Mouse (Mus musculus) myocyte (in vitro differentiated cells): ENCODE data around the gene Olfr556. TPM values are rescaled to one million over a fixed set of nuclear protein-coding genes. Genes with fewer than 3 reads are reported as not detected.

ENCODE experiments used
- H3K27me3 ChIP-seq: one replicate; pipeline ENCODE4 v1.6.1; 2011; ENCODE audit not compliant: control insufficient read depth, insufficient read depth, insufficient read length
- H3K36me3 ChIP-seq: one replicate; pipeline ENCODE4 v1.6.1; 2011; ENCODE audit not compliant: control insufficient read depth, insufficient read depth
- H3K4me2 ChIP-seq: one replicate; pipeline ENCODE4 v1.6.1; 2011; ENCODE audit warnings: low read depth, control low read depth
- H3K4me3 ChIP-seq: one replicate; pipeline ENCODE4 v1.5.1; 2011; ENCODE audit warnings: mild to moderate bottlenecking, control low read depth, moderate library complexity
- H3K79me2 ChIP-seq: one replicate; pipeline ENCODE4 v1.6.1; 2011; ENCODE audit not compliant: control insufficient read depth, insufficient read depth
- H3ac ChIP-seq: one replicate; pipeline ENCODE4 v1.6.1; 2011; ENCODE audit not compliant: control insufficient read depth, insufficient read length
- CEBPB ChIP-seq: IDR thresholded peaks from 2 replicates; pipeline ENCODE4 v1.6.1; 2011; ENCODE audit warnings: mild to moderate bottlenecking, moderate library complexity; ENCODE audit not compliant: poor library complexity, insufficient read depth, severe bottlenecking
- E2F4 ChIP-seq: IDR thresholded peaks from one replicate; pipeline ENCODE4 v1.6.1; 2011; ENCODE audit warnings: mild to moderate bottlenecking, control low read depth, moderate library complexity; ENCODE audit not compliant: insufficient read depth
- MAX ChIP-seq: IDR thresholded peaks from one replicate; pipeline ENCODE4 v1.6.1; 2011; ENCODE audit warnings: low read depth, mild to moderate bottlenecking, control low read depth
- MYOD1 ChIP-seq, 3 experiments: IDR thresholded peaks; one replicate each; pipeline ENCODE4 v1.6.1; 2011; ENCODE audit warnings: control low read depth in 2 of 3, low read depth in 2 of 3, mild to moderate bottlenecking in 2 of 3, moderate library complexity in 1 of 3; ENCODE audit not compliant: insufficient read length in 2 of 3, control insufficient read depth in 1 of 3
- MYOG ChIP-seq, 3 experiments: IDR thresholded peaks; one replicate each; pipeline ENCODE4 v1.6.1; 2011; ENCODE audit warnings: control low read depth in 2 of 3, low read depth in 2 of 3, mild to moderate bottlenecking in 2 of 3; ENCODE audit not compliant: insufficient read length in 2 of 3, control insufficient read depth in 1 of 3, insufficient read depth in 1 of 3
- POLR2A ChIP-seq: IDR thresholded peaks from one replicate; pipeline ENCODE4 v1.6.1; 2011; ENCODE audit warnings: low read depth, mild to moderate bottlenecking, control low read depth, moderate library complexity; ENCODE audit not compliant: insufficient read length
- POLR2AphosphoS2 ChIP-seq: IDR thresholded peaks from one replicate; pipeline ENCODE4 v1.6.1; 2011; ENCODE audit warnings: low read depth, control low read depth; ENCODE audit not compliant: insufficient read length
- REST ChIP-seq: IDR thresholded peaks from one replicate; pipeline ENCODE4 v1.6.1; 2011; ENCODE audit warnings: mild to moderate bottlenecking, control low read depth, moderate library complexity; ENCODE audit not compliant: insufficient read depth, insufficient read length
- SRF ChIP-seq: IDR thresholded peaks from one replicate; pipeline ENCODE4 v1.6.1; 2011; ENCODE audit warnings: low read depth; ENCODE audit not compliant: control insufficient read depth, insufficient read length
- TCF12 ChIP-seq: IDR thresholded peaks from one replicate; pipeline ENCODE4 v1.6.1; 2011; ENCODE audit warnings: mild to moderate bottlenecking, control low read depth; ENCODE audit not compliant: poor library complexity, insufficient read depth, severe bottlenecking
- TCF3 ChIP-seq: IDR thresholded peaks from one replicate; pipeline ENCODE4 v1.6.1; 2011; ENCODE audit warnings: low read depth, control low read depth; ENCODE audit not compliant: insufficient read length
- USF1 ChIP-seq: IDR thresholded peaks from one replicate; pipeline ENCODE4 v1.6.1; 2011; ENCODE audit warnings: low read depth, mild to moderate bottlenecking, control low read depth, moderate library complexity
- polyA plus RNA-seq: library from polyadenylated mRNA; unstranded; fragments of >200 nt; fragmentation: generic; extraction: Trizol; gene quantifications from one replicate; pipeline ENCODE4 v1.2.1, GENCODE M21; 2012; ENCODE audit warnings: missing spikeins

Olfr556 gene
- polyA plus RNA-seq, 1 experiment = not detected

DNA sequence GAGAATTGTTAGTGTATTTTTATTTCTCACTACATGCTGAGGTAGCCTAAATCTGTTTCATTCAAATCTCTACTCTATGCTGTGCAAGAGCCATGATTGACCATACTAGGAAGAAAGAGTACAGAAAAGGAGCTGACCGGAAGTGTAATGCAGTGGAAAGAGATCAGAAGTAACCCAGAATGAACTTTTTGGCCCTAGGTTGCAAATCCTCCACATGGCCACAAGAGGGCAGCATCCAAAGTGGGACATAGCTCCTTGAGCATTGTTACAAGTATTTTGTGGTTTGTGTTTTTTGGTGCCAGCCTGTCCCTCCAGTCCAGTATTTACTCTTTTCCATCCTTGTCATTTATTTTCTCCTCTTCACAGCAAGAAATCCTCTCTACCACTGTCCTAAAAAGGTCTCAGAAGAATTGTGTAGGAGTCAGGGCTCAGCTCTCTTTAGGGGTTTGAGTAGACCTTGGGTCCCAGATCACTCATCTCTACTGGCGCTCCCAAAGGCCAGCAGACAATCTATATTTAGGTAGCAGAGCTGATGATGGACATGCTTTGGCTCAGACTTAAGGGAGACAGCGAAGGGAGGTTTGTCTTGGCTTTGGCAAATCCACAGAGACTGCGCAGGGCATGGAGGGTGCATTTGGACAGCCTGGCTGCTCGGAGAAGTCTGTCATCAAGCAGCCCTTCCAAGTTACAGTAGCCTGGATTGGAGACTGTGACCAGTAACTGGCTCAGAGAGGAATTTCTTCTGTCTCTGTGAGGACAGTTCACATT is 30.8 kb downstream of the Olfr556 start, which contains the start of gene Olfr557:
Gene Olfr557, plus strand, starts transcription at position 553 of the 768 bp plus-strand sequence.
- Histone ChIP-seq H3K4me3 (no peak within 1 kb of the TSS), H3K79me2 (no peaks in the 10 kb centered on the region), H3ac (no peak within 1 kb of the TSS), H3K36me3 (no peaks in the 10 kb centered on the region), H3K4me2 (no peak within 1 kb of the TSS), H3K27me3 (no peaks in the 10 kb centered on the region)
- TF ChIP-seq TCF12 (no peak), SRF (no peak), REST (no peak), E2F4 (no peak), TCF3 (no peak), MAX (no peak), MYOD1 (IDR thresholded peaks at IDR 0.05; ENCODE audit: control insufficient read depth in 1 of 3, insufficient read length in 2 of 3, low read depth in 2 of 3) (no peak), POLR2A (no peak), USF1 (no peak), MYOG (IDR thresholded peaks at IDR 0.05; ENCODE audit: control insufficient read depth in 1 of 3, insufficient read depth in 1 of 3, insufficient read length in 2 of 3, low read depth in 2 of 3) (no peak), POLR2AphosphoS2 (no peak), CEBPB (no peak)

DNA sequence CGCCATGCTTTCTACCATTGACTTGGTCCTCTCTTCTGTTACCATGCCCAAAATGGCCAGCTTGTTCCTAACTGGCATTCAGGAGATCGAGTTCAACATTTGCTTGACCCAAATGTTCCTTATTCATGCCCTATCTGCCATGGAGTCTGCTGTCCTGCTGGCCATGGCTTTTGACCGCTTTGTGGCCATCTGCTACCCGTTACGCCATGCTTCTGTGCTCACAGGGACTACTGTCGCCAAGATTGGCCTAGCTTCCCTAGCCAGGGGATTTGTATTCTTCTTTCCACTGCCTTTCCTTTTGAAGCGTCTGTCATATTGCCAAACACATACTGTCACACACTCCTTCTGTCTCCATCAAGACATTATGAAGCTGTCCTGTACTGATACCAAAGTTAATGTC is 33.8 kb downstream of the Olfr556 start:
- Histone ChIP-seq H3ac (no peak overlapping the region), H3K79me2 (no peaks in the 10 kb centered on the region)
- TF ChIP-seq CEBPB (no peak), TCF3 (no peak), USF1 (no peak), SRF (no peak), POLR2AphosphoS2 (no peak), E2F4 (no peak), POLR2A (no peak), REST (no peak), MYOG (IDR thresholded peaks at IDR 0.05; ENCODE audit: control insufficient read depth in 1 of 3, insufficient read depth in 1 of 3, insufficient read length in 2 of 3, low read depth in 2 of 3) (no peak), TCF12 (no peak), MAX (no peak), MYOD1 (IDR thresholded peaks at IDR 0.05; ENCODE audit: control insufficient read depth in 1 of 3, insufficient read length in 2 of 3, low read depth in 2 of 3) (no peak)

DNA sequence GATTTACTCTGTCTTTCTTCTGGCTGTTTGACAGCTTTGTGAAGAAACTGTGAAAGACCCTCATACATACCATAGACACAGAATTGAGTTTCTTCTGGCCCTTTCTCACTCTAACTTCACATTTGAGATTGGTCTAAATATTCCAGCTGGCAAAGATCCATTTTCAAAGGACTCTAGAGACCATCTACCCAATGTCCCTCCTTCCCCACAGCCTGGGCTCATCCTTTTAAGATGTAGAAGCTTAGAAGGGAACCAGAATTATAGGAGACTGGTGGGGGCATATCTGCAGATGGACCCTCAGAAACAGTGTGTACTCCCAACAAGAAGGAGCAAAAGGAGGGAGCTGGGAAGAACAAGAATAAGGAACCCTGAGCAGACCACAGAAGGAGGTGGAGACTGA is 37.2 kb downstream of the Olfr556 start, which contains the start of gene Olfr558:
Gene Olfr558, plus strand, starts transcription at position 301 of the 400 bp plus-strand sequence.
- TF ChIP-seq MYOD1 (IDR thresholded peaks at IDR 0.05; ENCODE audit: control insufficient read depth in 1 of 3, insufficient read length in 2 of 3, low read depth in 2 of 3) (no peak), TCF3 (no peak), TCF12 (no peak), MAX (no peak), E2F4 (no peak), POLR2AphosphoS2 (no peak), CEBPB (no peak), POLR2A (no peak), MYOG (IDR thresholded peaks at IDR 0.05; ENCODE audit: control insufficient read depth in 1 of 3, insufficient read depth in 1 of 3, insufficient read length in 2 of 3, low read depth in 2 of 3) (no peak)
- Histone ChIP-seq H3K27me3 (no peaks in the 10 kb centered on the region), H3K4me3 (no peak within 1 kb of the TSS), H3K4me2 (no peak within 1 kb of the TSS), H3K36me3 (no peaks in the 10 kb centered on the region), H3K79me2 (no peaks in the 10 kb centered on the region), H3ac (no peak within 1 kb of the TSS)

More for the DNA sequence above, 33.8 kb downstream of the Olfr556 start:
- no peak overlapping the region for H3K4me3 ChIP-seq
- H3K4me2 ChIP-seq = no peak overlapping the region
- H3K36me3 ChIP-seq = no peaks in the 10 kb centered on the region
- H3K27me3 ChIP-seq = no peaks in the 10 kb centered on the region

- TF ChIP-seq POLR2AphosphoS2 = no peak
- no peak for TF ChIP-seq POLR2A
- TF ChIP-seq REST = no peak
- TF ChIP-seq SRF = no peak
- TF ChIP-seq TCF12 = no peak
- no peak for TF ChIP-seq E2F4
- no peak for TF ChIP-seq MYOG (IDR thresholded peaks at IDR 0.05; ENCODE audit: control insufficient read depth in 1 of 3, insufficient read depth in 1 of 3, insufficient read length in 2 of 3, low read depth in 2 of 3)
- TF ChIP-seq TCF3 = no peak
- no peak for TF ChIP-seq MAX
- TF ChIP-seq USF1 = no peak
- no peak within 1 kb of the TSS for H3ac ChIP-seq
- H3K79me2 ChIP-seq = no peaks in the 10 kb centered on the region
- no peaks in the 10 kb centered on the region for H3K36me3 ChIP-seq
- no peak within 1 kb of the TSS for H3K4me3 ChIP-seq
- no peak within 1 kb of the TSS for H3K4me2 ChIP-seq
- H3K27me3 ChIP-seq = no peaks in the 10 kb centered on the region
Observed at GRCm38 (mm10) chr7:102718970-102719369, 54.3 kb downstream of the Olfr556 start, which contains the start of gene Olfr33. Olfr33 (minus strand) TSS chr7:102719070.

Other genes with a start within 250 kb of the Olfr556 start
- 32.2 TPM for gene Rrm1, start 223.2 kb upstream of the Olfr556 start, polyA plus RNA-seq
- not detected for gene Olfr543, start 183.2 kb upstream of the Olfr556 start, polyA plus RNA-seq
- not detected for gene Olfr544, start 176.6 kb upstream of the Olfr556 start, polyA plus RNA-seq
- gene Olfr545, start 165.3 kb upstream of the Olfr556 start, polyA plus RNA-seq = not detected
- gene Olfr547, start 130.2 kb upstream of the Olfr556 start, polyA plus RNA-seq = not detected
- gene Olfr548-ps1, start 124.0 kb upstream of the Olfr556 start, polyA plus RNA-seq = not detected
- gene Olfr549, start 115.0 kb upstream of the Olfr556 start, polyA plus RNA-seq = not detected
- gene Trim21, start 99.4 kb upstream of the Olfr556 start, polyA plus RNA-seq = 0.43 TPM
- not detected for gene Olfr550, start 93.5 kb upstream of the Olfr556 start, polyA plus RNA-seq
- gene Olfr551, start 73.0 kb upstream of the Olfr556 start, polyA plus RNA-seq = not detected
- gene Olfr552, start 67.1 kb upstream of the Olfr556 start, polyA plus RNA-seq = not detected
- not detected for gene Olfr553, start 46.7 kb upstream of the Olfr556 start, polyA plus RNA-seq
- gene Olfr554, start 26.5 kb upstream of the Olfr556 start, polyA plus RNA-seq = not detected
- not detected for gene Olfr555, start 6.1 kb upstream of the Olfr556 start, polyA plus RNA-seq
- 3.2 TPM for gene Trim68, start 22.4 kb downstream of the Olfr556 start, polyA plus RNA-seq
- gene Olfr557, start 31.0 kb downstream of the Olfr556 start, polyA plus RNA-seq = not detected
- gene Olfr558, start 37.3 kb downstream of the Olfr556 start, polyA plus RNA-seq = not detected
- not detected for gene Olfr33, start 54.2 kb downstream of the Olfr556 start, polyA plus RNA-seq
- not detected for gene Olfr559, start 62.6 kb downstream of the Olfr556 start, polyA plus RNA-seq
- not detected for gene Olfr560, start 94.5 kb downstream of the Olfr556 start, polyA plus RNA-seq
- gene Olfr78, start 94.6 kb downstream of the Olfr556 start, polyA plus RNA-seq = not detected
- gene Olfr561, start 106.3 kb downstream of the Olfr556 start, polyA plus RNA-seq = not detected
- not detected for gene Olfr564, start 138.6 kb downstream of the Olfr556 start, polyA plus RNA-seq
- not detected for gene Olfr566, start 193.9 kb downstream of the Olfr556 start, polyA plus RNA-seq
- not detected for gene Olfr568, start 212.2 kb downstream of the Olfr556 start, polyA plus RNA-seq
- not detected for gene Olfr569, start 226.0 kb downstream of the Olfr556 start, polyA plus RNA-seq
- not detected for gene Olfr570, start 229.7 kb downstream of the Olfr556 start, polyA plus RNA-seq